Mouse (Mus musculus) heart, embryonic 14.5 days (tissue): ENCODE data around the gene Opcml. TPM values are rescaled to one million over a fixed set of nuclear protein-coding genes. Genes with fewer than 3 reads are reported as not detected.

Source experiments
- ATAC-seq: fragments of 200-750 bp; cut with Nextera tagmentation; 2 replicates; pipeline ENCODE4 v1.8.0; 2017; ENCODE audit warnings: low read depth, moderate TSS enrichment; ENCODE audit not compliant: insufficient number of reproducible peaks, insufficient read depth, low FRiP score
- H3K27ac ChIP-seq, 2 experiments: fragments of 200-500 bp in 1 of 2; fragments of 300-500 bp in 1 of 2; sonication (generic) in 1 of 2; replicated peaks in 1 of 2; 2 replicates each; pipeline ENCODE4 v1.5.1; 2012 to 2014; ENCODE audit warnings: low read depth in 2 of 2, low read length in 2 of 2, control low read depth in 1 of 2, mild to moderate bottlenecking in 1 of 2, mixed read lengths in 1 of 2; ENCODE audit not compliant: control insufficient read depth in 1 of 2, insufficient read depth in 1 of 2
- H3K27me3 ChIP-seq: fragments of 300-500 bp; sonication (generic); 2 replicates; pipeline ENCODE4 v1.6.1; 2014; ENCODE audit warnings: mild to moderate bottlenecking, low read length, control low read depth; ENCODE audit not compliant: control insufficient read depth, insufficient read depth
- H3K36me3 ChIP-seq: fragments of 300-500 bp; sonication (generic); 2 replicates; pipeline ENCODE4 v1.6.1; 2014; ENCODE audit warnings: mild to moderate bottlenecking, control low read depth, low read length, mixed read lengths; ENCODE audit not compliant: control insufficient read depth, insufficient read depth
- H3K4me1 ChIP-seq, 2 experiments: fragments of 200-500 bp in 1 of 2; fragments of 300-500 bp in 1 of 2; sonication (generic) in 1 of 2; 2 replicates each; pipeline ENCODE4 v1.6.1; 2012 to 2014; ENCODE audit warnings: low read length in 2 of 2, control low read depth in 1 of 2, mixed read lengths in 1 of 2; ENCODE audit not compliant: control insufficient read depth in 2 of 2, insufficient read depth in 2 of 2
- H3K4me2 ChIP-seq: fragments of 300-500 bp; sonication (generic); 2 replicates; pipeline ENCODE4 v1.6.1; 2014; ENCODE audit warnings: mild to moderate bottlenecking, low read length
- H3K4me3 ChIP-seq, 2 experiments: fragments of 200-500 bp in 1 of 2; fragments of 300-500 bp in 1 of 2; sonication (generic) in 1 of 2; 2 replicates each; pipeline ENCODE4 v1.5.1; 2012 to 2014; ENCODE audit warnings: low read length in 2 of 2, mild to moderate bottlenecking in 2 of 2, control low read depth in 1 of 2, low read depth in 1 of 2, moderate library complexity in 1 of 2; ENCODE audit not compliant: control insufficient read depth in 1 of 2, insufficient read depth in 1 of 2
- H3K9ac ChIP-seq: fragments of 300-500 bp; sonication (generic); 2 replicates; pipeline ENCODE4 v1.6.1; 2014; ENCODE audit warnings: mild to moderate bottlenecking, low read length
- H3K9me3 ChIP-seq: fragments of 300-500 bp; sonication (generic); 2 replicates; pipeline ENCODE4 v1.6.1; 2016; ENCODE audit warnings: low read length, control low read depth; ENCODE audit not compliant: control insufficient read depth
- WGBS: fragments of 180-500 bp; shearing (Covaris S2); extraction: QIAGEN DNeasy Blood & Tissue Kit; methylation state at CpG from one replicate; pipeline ENCODE4 v1.1.7; 2014; 5-methylcytosine and 5-hydroxymethylcytosine counted together
- polyA plus RNA-seq: library from polyadenylated mRNA; unstranded; fragments of >200 nt; fragmentation: Nextera tagmentation; extraction: Ambion mirVana; gene quantifications from 2 replicates; pipeline ENCODE4 v1.2.1, GENCODE M21; 2014

Gene Opcml
- polyA plus RNA-seq, 1 experiment from 2014 or later = 1.6 TPM

DNA sequence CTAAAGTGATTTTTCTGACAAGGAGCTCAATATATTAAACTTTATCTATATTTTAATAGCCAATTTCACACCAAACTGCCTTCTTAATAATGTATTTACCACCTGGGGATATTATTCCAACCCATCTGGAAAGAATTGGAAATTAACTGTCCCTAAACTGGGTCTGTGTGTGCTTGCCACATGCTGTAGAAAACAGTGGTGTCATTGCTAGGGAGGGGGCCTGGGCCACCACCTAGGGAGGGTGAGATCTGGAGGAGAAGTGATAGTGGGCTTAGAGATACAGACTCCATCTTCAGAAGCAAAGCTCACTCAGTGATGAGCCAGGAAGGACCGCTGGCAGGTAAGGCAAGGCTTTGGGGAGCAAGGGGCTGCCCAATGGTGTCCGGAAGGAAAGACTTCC is 537.9 kb downstream of the Opcml start:
- Histone ChIP-seq H3K4me1 (0 out of 4 replicates have a peak, but pooled peaks cover 0 to 6% of the 10 kb centered on the region in 2 experiments), H3K4me3 (no peak overlapping the region), H3K9ac (no peak overlapping the region), H3K27ac (no peak overlapping the region), H3K4me2 (no peak overlapping the region), H3K36me3 (no peaks in the 10 kb centered on the region), H3K9me3 (no peaks in the 10 kb centered on the region), H3K27me3 (no peaks in the 10 kb centered on the region)
- ATAC-seq = no peak
- 79% methylated on average over 2 of the region's 2 CpGs for WGBS

DNA sequence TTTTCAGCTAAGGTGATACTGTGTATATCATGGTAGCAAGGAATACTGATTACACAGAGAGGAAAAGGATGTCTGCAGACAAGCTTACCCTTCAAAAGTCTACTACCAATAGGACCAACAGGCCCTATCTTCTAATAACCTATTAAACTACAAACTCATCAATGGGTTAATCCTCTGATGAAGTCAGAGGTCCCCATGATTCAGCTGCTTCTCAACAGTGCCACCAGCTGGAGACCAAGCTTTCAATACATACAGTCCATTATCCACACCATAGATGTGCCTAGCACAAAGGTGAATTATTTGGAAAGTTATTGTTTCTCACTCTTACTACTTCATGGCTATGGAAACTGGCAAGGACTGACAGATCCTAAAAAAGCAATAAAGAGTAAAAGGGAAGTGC is 538.9 kb downstream of the Opcml start:
- Histone ChIP-seq H3K27ac (no peak overlapping the region), H3K27me3 (no peaks in the 10 kb centered on the region), H3K9ac (no peak overlapping the region), H3K36me3 (no peaks in the 10 kb centered on the region), H3K9me3 (no peaks in the 10 kb centered on the region), H3K4me1 (0 out of 4 replicates have a peak, but pooled peaks cover 0 to 6% of the 10 kb centered on the region in 2 experiments), H3K4me2 (no peak overlapping the region), H3K4me3 (no peak overlapping the region)
- ATAC-seq = no peak

DNA sequence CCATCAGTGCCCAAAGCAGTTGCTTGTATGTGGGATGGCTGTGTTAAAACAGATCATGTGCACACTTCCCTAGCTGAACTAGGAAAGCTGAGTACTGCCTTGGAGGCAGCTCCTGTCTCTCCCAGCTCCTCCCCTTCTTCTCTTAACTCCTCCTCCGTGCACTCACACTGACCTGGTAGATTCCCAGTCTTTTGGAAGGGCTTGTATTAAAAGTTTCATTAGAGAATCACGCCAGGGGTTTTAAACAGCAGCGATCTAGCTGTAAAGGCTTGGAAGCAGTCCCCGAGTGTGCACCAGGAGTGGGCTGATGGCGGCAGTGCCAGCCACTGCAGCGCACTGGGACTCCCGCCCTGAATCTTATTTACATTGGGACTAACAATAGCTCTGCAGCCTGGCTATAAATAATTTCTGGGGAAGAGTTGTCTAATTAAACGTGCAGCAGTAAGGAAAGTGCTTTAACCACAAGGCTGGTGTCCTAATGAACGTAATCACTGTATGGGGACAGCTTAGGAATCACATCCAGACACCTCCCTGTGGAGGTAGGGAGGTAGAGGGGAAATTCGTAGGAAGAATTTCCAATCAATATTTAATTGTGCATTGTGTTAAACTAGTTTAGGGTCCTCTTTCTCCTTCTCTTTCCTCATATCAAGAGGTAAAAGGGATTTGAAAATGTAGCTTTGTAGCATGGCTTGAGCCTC is 546.1 kb downstream of the Opcml start:
- ATAC-seq = no peak
- H3K9me3 ChIP-seq = no peaks in the 10 kb centered on the region
- H3K36me3 ChIP-seq = no peaks in the 10 kb centered on the region
- H3K4me3 ChIP-seq = peak overlapping the region; percentile 4 to 6; a peak in 1 of 4 replicates
- H3K27ac ChIP-seq = no peak overlapping the region
- WGBS = 35% methylated on average over 10 of the region's 10 CpGs
- H3K9ac ChIP-seq = no peak overlapping the region
- 0 out of 4 replicates have a peak, but pooled peaks cover 0 to 4% of the 10 kb centered on the region in 2 experiments for H3K4me1 ChIP-seq
- peak overlapping the region; percentile 35 for H3K4me2 ChIP-seq
- no peaks in the 10 kb centered on the region for H3K27me3 ChIP-seq

DNA sequence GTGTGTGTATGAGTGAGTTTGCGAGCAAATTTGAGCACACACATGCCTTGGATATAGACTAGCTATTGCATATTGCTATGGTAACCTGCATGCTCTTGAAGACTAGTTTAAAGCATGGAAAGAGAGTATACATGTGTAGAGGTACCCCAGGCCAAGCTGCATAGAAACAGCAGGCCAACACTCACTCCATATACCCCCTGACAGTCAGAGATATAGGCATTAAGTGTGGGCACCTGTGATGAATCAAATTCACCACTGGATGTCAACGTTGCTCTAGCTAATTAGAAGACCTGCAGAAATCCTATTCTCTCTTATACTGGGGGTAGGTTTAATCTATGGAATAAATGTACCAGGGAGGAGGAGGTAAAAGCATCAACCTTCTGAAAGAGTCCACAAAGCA is 547.3 kb downstream of the Opcml start:
- WGBS = 60% methylated on average over 2 of the region's 2 CpGs
- no peak overlapping the region for H3K27ac ChIP-seq
- H3K9me3 ChIP-seq = no peaks in the 10 kb centered on the region
- H3K4me2 ChIP-seq = no peak overlapping the region
- H3K27me3 ChIP-seq = no peaks in the 10 kb centered on the region
- no peak overlapping the region for H3K9ac ChIP-seq
- 0 out of 4 replicates have a peak, but pooled peaks cover 0 to 4% of the 10 kb centered on the region in 2 experiments for H3K4me1 ChIP-seq
- ATAC-seq = no peak
- H3K36me3 ChIP-seq = no peaks in the 10 kb centered on the region
- no peak overlapping the region for H3K4me3 ChIP-seq

DNA sequence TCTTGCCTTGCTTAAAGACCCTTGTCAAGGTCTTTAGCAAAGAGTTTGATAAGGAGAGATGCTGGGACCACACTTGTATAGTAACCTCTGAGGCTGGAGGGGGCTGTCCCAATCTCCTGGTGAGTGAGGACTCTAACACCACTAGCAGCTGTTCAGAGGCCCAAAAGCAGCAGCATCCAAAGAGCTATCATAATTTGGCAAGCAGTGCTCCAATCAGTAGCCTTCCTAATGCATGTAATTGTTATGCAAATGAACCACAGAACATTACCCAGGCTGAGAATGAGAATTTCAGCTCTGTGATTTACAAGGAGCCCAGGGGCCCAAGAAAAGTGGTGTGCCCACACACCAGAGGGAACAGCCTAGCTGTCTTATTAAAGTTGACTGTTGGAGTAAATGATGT is 564.4 kb downstream of the Opcml start:
- Histone ChIP-seq H3K4me2 (no peak overlapping the region), H3K4me3 (no peak overlapping the region), H3K4me1 (no peaks in the 10 kb centered on the region), H3K27ac (no peak overlapping the region), H3K27me3 (no peaks in the 10 kb centered on the region), H3K9ac (no peak overlapping the region), H3K9me3 (no peaks in the 10 kb centered on the region), H3K36me3 (no peaks in the 10 kb centered on the region)
- no peak for ATAC-seq

DNA sequence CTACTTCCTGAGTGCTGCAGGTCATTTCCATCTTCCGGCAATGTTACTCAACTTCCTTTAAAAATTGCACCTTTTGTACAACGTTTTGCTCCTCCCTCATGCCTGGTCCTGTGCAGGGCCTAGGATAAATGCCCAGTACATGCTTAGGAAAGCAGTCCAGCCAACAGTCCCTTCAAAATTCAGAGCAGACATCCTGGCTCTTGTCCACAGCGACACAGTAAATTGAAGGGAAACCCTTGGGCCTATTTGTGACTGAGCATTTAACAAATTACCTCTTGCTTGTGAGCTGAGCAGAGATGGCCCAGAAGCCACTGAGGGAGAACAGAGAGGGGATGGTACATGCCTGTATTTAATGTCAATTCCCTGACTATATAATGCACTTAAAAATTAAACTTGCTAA is 567.4 kb downstream of the Opcml start:
- no peak for ATAC-seq
- 68% methylated on average over 3 of the region's 3 CpGs for WGBS

DNA sequence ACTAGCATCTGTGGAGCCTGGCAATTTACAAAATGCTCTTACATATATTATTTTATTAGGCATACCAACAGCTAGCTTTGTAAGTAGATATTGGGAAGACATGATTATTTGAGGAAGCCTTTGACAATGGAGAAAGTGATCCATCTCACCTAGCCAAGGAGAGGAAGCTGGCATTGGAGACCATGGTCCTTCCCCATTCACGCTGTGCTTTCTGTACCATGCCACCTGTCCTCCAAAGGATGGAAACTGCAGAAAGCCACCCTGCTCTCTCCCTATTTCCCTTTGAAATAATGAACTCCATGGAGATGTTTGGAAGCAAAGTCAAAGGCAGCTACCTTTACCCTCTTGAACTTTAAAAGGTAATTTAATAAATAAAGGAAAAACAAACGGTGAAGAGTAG is 570.1 kb downstream of the Opcml start:
- Histone ChIP-seq H3K27me3 (no peaks in the 10 kb centered on the region), H3K36me3 (no peaks in the 10 kb centered on the region), H3K4me3 (no peak overlapping the region), H3K9ac (no peak overlapping the region), H3K9me3 (no peaks in the 10 kb centered on the region), H3K27ac (no peak overlapping the region), H3K4me1 (no peaks in the 10 kb centered on the region; a peak in 1 of 4 replicates), H3K4me2 (no peak overlapping the region)
- 81% methylated on average over 2 of the region's 2 CpGs for WGBS
- ATAC-seq = no peak

More for the DNA sequence above, 567.4 kb downstream of the Opcml start:
- H3K4me1 ChIP-seq = no peaks in the 10 kb centered on the region
- H3K9me3 ChIP-seq = no peaks in the 10 kb centered on the region
- H3K36me3 ChIP-seq = no peaks in the 10 kb centered on the region
- H3K27ac ChIP-seq = no peak overlapping the region
- no peak overlapping the region for H3K4me3 ChIP-seq
- no peaks in the 10 kb centered on the region for H3K27me3 ChIP-seq
- no peak overlapping the region for H3K9ac ChIP-seq
- H3K4me2 ChIP-seq = no peak overlapping the region
